Mouse (Mus musculus): ENCODE data around the gene Ppil6.

DNA sequence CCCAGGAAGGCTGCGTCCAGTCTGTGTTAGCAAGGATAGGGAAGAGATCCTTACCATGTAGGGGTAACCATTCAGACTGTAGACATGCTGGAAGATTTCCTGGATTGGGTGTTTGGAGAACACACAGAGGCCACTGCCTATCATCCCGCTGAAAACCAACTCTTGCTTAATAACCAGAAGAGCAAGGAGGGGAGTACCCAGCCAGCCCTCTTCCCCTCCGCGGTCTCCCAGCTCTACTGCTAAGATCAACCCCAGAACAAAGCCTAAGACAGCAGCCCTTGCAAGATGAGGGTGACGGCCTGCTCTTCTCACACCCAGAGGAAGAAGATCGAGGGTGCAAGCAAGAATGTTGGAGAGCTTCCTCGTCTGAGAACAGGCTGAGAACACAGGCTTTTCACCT lies 1.4 kb upstream of the Ppil6 start:
- no peak for TF ChIP-seq POLR2A (IDR thresholded peaks at IDR 0.05; ENCODE audit: low read depth, low read length)
- TF ChIP-seq CTCF (conservative IDR thresholded peaks at IDR 0.05; ENCODE audit: insufficient read depth, insufficient read length, low read depth, low read length) = no peak
